7 mouse cellular contexts compared by ENCODE assay signal in genomic region chr2:69712981-69713625, GRCm38 (mm10). TPM values are rescaled to one million over a fixed set of nuclear protein-coding genes. Genes with fewer than 3 reads are reported as not detected.
DNase-seq lines count a peak whose midpoint lies in the region; ATAC-seq and TF ChIP-seq lines count a peak whose summit lies in the region.

Fastkd1 (minus strand) TSS chr2:69713516.

- peak; percentile 97 for ATAC-seq in intestine, postnatal 0 days
- peak; percentile 99 for ATAC-seq in midbrain, embryonic 12.5 days (ENCODE audit: low FRiP score, low read depth)

- no peaks in the 10 kb centered on the region for H3K4me1 ChIP-seq in intestine, postnatal 0 days (replicated peaks; ENCODE audit: control insufficient read depth, insufficient read depth, low read length)
- peaks cover 5% of the 10 kb centered on the region for H3K4me1 ChIP-seq in midbrain, embryonic 12.5 days
- no peaks in the 10 kb centered on the region for H3K4me1 ChIP-seq in small intestine, adult 2 months (ENCODE audit: control insufficient read depth, insufficient read depth, insufficient read length, low read length)

- H3K9me3 ChIP-seq in intestine, postnatal 0 days (ENCODE audit: control insufficient read depth) = no peaks in the 10 kb centered on the region
- H3K9me3 ChIP-seq in midbrain, embryonic 12.5 days = no peaks in the 10 kb centered on the region

- 0% methylated on average over 39 of the region's 39 CpGs for WGBS in intestine, postnatal 0 days
- WGBS in midbrain, embryonic 12.5 days = under 1% methylated on average over 39 of the region's 39 CpGs
- WGBS in small intestine, adult 2 months = under 1% methylated on average over 39 of the region's 39 CpGs

- H3K36me3 ChIP-seq in intestine, postnatal 0 days (ENCODE audit: control insufficient read depth, insufficient read depth) = no peaks in the 10 kb centered on the region
- no peaks in the 10 kb centered on the region for H3K36me3 ChIP-seq in midbrain, embryonic 12.5 days
- peaks cover 6% of the 10 kb centered on the region; the same call in 1 of the 2 replicates for H3K36me3 ChIP-seq in small intestine, adult 2 months (ENCODE audit: control insufficient read depth, insufficient read depth, low read length)

- H3K9ac ChIP-seq in intestine, postnatal 0 days (ENCODE audit: low read depth, low read length) = peak within 1 kb of the TSS; percentile 32; the same call in 1 of the 2 replicates
- H3K9ac ChIP-seq in midbrain, embryonic 12.5 days (replicated peaks) = peak within 1 kb of the TSS; percentile 69

- H3K4me2 ChIP-seq in intestine, postnatal 0 days (replicated peaks; ENCODE audit: low read depth) = peak within 1 kb of the TSS; percentile 75
- H3K4me2 ChIP-seq in midbrain, embryonic 12.5 days (replicated peaks) = peak within 1 kb of the TSS; percentile 79

- no peaks in the 10 kb centered on the region for H3K27me3 ChIP-seq in intestine, postnatal 0 days (replicated peaks; ENCODE audit: control insufficient read depth, insufficient read depth, low read length)
- H3K27me3 ChIP-seq in midbrain, embryonic 12.5 days = peaks cover 4% of the 10 kb centered on the region; the same call in 1 of the 2 replicates
- no peaks in the 10 kb centered on the region for H3K27me3 ChIP-seq in small intestine, adult 2 months (ENCODE audit: control insufficient read depth, insufficient read depth, low read length)

- TF ChIP-seq CTCF in intestine, postnatal 0 days (IDR thresholded peaks at IDR 0.05; ENCODE audit: low read depth) = no peak
- TF ChIP-seq CTCF in small intestine, adult 2 months (IDR thresholded peaks at IDR 0.05; ENCODE audit: extremely low read depth, insufficient read length, insufficient replicate concordance, low read depth, low read length) = no peak

- peak; percentile 35; the same call in 1 of the 2 replicates for TF ChIP-seq POLR2A in small intestine, adult 2 months (IDR thresholded peaks at IDR 0.05; ENCODE audit: low read depth, low read length)

- DNase-seq in adrenal gland, adult 2 months = peak; percentile 93
- DNase-seq in embryo, embryonic 11.5 days (ENCODE audit: low read depth, low spot score) = peak; percentile 77
- DNase-seq in gastrocnemius, postnatal 4 days (ENCODE audit: low spot score in 2 of 2) = peak; percentile 51 to 78
- DNase-seq in left cerebral cortex, postnatal 4 days = peak; percentile 83

- intact Hi-C loops in left cerebral cortex, postnatal 4 days (cut with DNase I) = no loop called here

- H3K27ac ChIP-seq in intestine, postnatal 0 days (ENCODE audit: low read depth, low read length) = no peak within 1 kb of the TSS; the same call in 1 of the 2 replicates
- no peak within 1 kb of the TSS for H3K27ac ChIP-seq in midbrain, embryonic 12.5 days (replicated peaks)
- H3K27ac ChIP-seq in small intestine, adult 2 months (ENCODE audit: insufficient read depth, low read depth, low read length) = peak within 1 kb of the TSS; percentile 56

- H3K4me3 ChIP-seq in intestine, postnatal 0 days (ENCODE audit: low read depth, low read length) = peak within 1 kb of the TSS; percentile 58
- peak within 1 kb of the TSS; percentile 81 for H3K4me3 ChIP-seq in midbrain, embryonic 12.5 days
- peak within 1 kb of the TSS; percentile 75 for H3K4me3 ChIP-seq in small intestine, adult 2 months (ENCODE audit: low read depth, low read length)

RNA-seq across cellular contexts. Expression of gene Fastkd1, which starts in this region (rescaled TPM):
- 10 to 100 TPM; 20.1 to 28.2 TPM for total RNA-seq in adrenal gland, adult 2 months (2021)
- polyA plus RNA-seq in adrenal gland, adult 2 months (2012; rRNA removed) = 3.3 and 3.7 TPM in 2 replicates
- total RNA-seq in gastrocnemius, postnatal 4 days (2021) = 10 to 100 TPM; 12.6 to 15.8 TPM
- 3.7 and 3.8 TPM in 2 replicates for polyA plus RNA-seq in intestine, postnatal 0 days (2015; fragmentation: Nextera tagmentation; extraction: Ambion mirVana)
- total RNA-seq in left cerebral cortex, postnatal 4 days (2021) = 10 to 100 TPM; 23.7 to 23.9 TPM
- polyA plus RNA-seq in midbrain, embryonic 12.5 days (2016; fragmentation: Nextera tagmentation; extraction: Ambion mirVana) = 16.2 and 18.2 TPM in 2 replicates
- 1.1 and 1.2 TPM in 2 replicates for polyA plus RNA-seq in small intestine, adult 2 months (2012; rRNA removed)
